Comparison of ENCODE assay signal across 26 mouse cellular contexts in the genomic region with DNA sequence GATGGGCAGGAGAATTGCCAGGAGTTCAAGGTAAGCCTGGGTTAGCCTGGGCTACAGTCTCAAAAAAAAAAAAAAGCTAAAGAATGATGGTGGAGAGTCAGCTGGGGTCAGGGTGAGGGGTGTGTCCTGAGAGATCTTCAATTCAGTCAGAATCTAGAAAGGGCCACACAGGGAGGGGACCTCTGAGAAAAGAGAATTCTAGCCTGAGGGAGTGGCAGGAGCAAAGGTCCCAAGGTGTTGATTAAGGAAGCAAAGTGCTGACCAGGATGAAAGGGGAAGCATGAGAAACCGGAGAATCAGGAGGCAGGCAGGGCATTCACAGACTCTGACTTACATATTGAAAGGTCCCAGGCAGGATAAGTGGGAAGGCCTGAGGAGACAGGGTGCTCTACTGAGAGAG.
DNase-seq lines count a peak whose midpoint lies in the region; ATAC-seq and TF ChIP-seq lines count a peak whose summit lies in the region.
"Had no signal": no experiment of that assay in that cellular context is flagged by ENCODE, and none has a peak within 500 bp of the region (broad histone marks: within the 10 kb centered on the region; RNA-seq: fewer than 3 reads in every experiment).

No protein-coding gene starts in this region.

- H3K27me3 ChIP-seq in ES-Bruce4 (ENCODE audit: control insufficient read depth, insufficient read depth, low read length, poor library complexity, severe bottlenecking), result no peaks in the 10 kb centered on the region
- no peaks in the 10 kb centered on the region for H3K27me3 ChIP-seq in intestine, embryonic 16.5 days (replicated peaks; ENCODE audit: control insufficient read depth, insufficient read depth, low read length)
- H3K27me3 ChIP-seq in small intestine, adult 2 months (ENCODE audit: control insufficient read depth, insufficient read depth, low read length), result no peaks in the 10 kb centered on the region

- H3K4me2 ChIP-seq in intestine, embryonic 16.5 days (ENCODE audit: low read depth, low read length), result no peak overlapping the region
- H3K4me2 ChIP-seq: embryonic facial prominence, embryonic 13.5 days; forebrain, embryonic 13.5 days; heart, embryonic 11.5 days; hindbrain, embryonic 12.5 days; hindbrain, embryonic 15.5 days had no signal

- no peak overlapping the region for H3K4me3 ChIP-seq in ES-Bruce4 (ENCODE audit: low read depth, low read length)
- no peak overlapping the region for H3K4me3 ChIP-seq in intestine, embryonic 16.5 days (ENCODE audit: low read length)
- no peak overlapping the region for H3K4me3 ChIP-seq in small intestine, adult 2 months (ENCODE audit: low read depth, low read length)
- H3K4me3 ChIP-seq: embryonic facial prominence, embryonic 10.5 days; embryonic facial prominence, embryonic 13.5 days; erythroblast, embryonic 14.5 days; forebrain, embryonic 13.5 days; heart, adult 2 months; hindbrain, embryonic 12.5 days; hindbrain, embryonic 15.5 days had no signal

- H3K4me1 ChIP-seq in ES-Bruce4 (ENCODE audit: control insufficient read depth, insufficient read depth, low read length), result peaks cover 10% of the 10 kb centered on the region
- H3K4me1 ChIP-seq in intestine, embryonic 16.5 days (ENCODE audit: control insufficient read depth, insufficient read depth, low read length), result peaks cover 5% of the 10 kb centered on the region; the same call in 1 of the 2 replicates
- H3K4me1 ChIP-seq in small intestine, adult 2 months (ENCODE audit: control insufficient read depth, insufficient read depth, insufficient read length, low read length), result peaks cover 31% of the 10 kb centered on the region

- no peak for TF ChIP-seq CTCF in ES-Bruce4 (IDR thresholded peaks at IDR 0.05; ENCODE audit: low read depth, low read length)
- no peak for TF ChIP-seq CTCF in small intestine, adult 2 months (IDR thresholded peaks at IDR 0.05; ENCODE audit: extremely low read depth, insufficient read length, insufficient replicate concordance, low read depth, low read length)

- TF ChIP-seq EP300 in ES-Bruce4 (IDR thresholded peaks at IDR 0.05; ENCODE audit: insufficient read depth, low read depth, low read length), result 0 out of 2 replicates have a peak, but pooled peaks have one; percentile 17

- H3K27ac ChIP-seq in ES-Bruce4 (ENCODE audit: insufficient read depth, low read length), result peak overlapping the region; percentile 3; the same call in 1 of the 2 replicates
- H3K27ac ChIP-seq in intestine, embryonic 16.5 days (ENCODE audit: low read length), result no peak overlapping the region
- H3K27ac ChIP-seq in small intestine, adult 2 months (ENCODE audit: insufficient read depth, low read depth, low read length), result peak overlapping the region; percentile 77
- H3K27ac ChIP-seq: embryonic facial prominence, embryonic 10.5 days; embryonic facial prominence, embryonic 13.5 days; forebrain, embryonic 13.5 days; heart, adult 2 months; hindbrain, embryonic 12.5 days; hindbrain, embryonic 15.5 days had no signal

- DNase-seq in R1 (ENCODE audit: low read depth, low spot score), result peak; percentile 48
- no peak for DNase-seq in heart, adult 8-10 months (ENCODE audit: low spot score)
- no peak for DNase-seq in layer of hippocampus, postnatal 10 days (ENCODE audit: low spot score in 2 of 2)
- DNase-seq in adrenal gland, postnatal 4 days (ENCODE audit: low spot score in 2 of 2), result no peak
- no peak for DNase-seq in right cerebral cortex, adult 2 months (ENCODE audit: low spot score in 2 of 2)
- DNase-seq: adrenal gland, adult 2 months; adrenal gland, postnatal 14 days; cerebellum, adult 11-12 months; cerebellum, adult 8-10 months; cerebellum, postnatal 10 days; cerebellum, postnatal 36 days; embryo, embryonic 11 days; gastrocnemius, postnatal 10 days; gastrocnemius, postnatal 36 days; heart, adult 2 months had no signal

- H3K9ac ChIP-seq in ES-Bruce4 (ENCODE audit: low read depth, poor library complexity, severe bottlenecking), result no peak overlapping the region
- no peak overlapping the region for H3K9ac ChIP-seq in intestine, embryonic 16.5 days (ENCODE audit: low read depth, low read length)
- H3K9ac ChIP-seq: embryonic facial prominence, embryonic 13.5 days; forebrain, embryonic 13.5 days; hindbrain, embryonic 12.5 days; hindbrain, embryonic 15.5 days had no signal

- peak; percentile 89 for ATAC-seq in intestine, embryonic 16.5 days
- ATAC-seq: forebrain, embryonic 13.5 days; forebrain, embryonic 16.5 days had no signal

- H3K9me3 ChIP-seq in ES-Bruce4 (replicated peaks; ENCODE audit: control insufficient read depth, insufficient read depth, low read length, poor library complexity, severe bottlenecking), result peaks cover 6% of the 10 kb centered on the region
- no peaks in the 10 kb centered on the region for H3K9me3 ChIP-seq in intestine, embryonic 16.5 days (ENCODE audit: control insufficient read depth, low read length)
- H3K9me3 ChIP-seq: embryonic facial prominence, embryonic 10.5 days; embryonic facial prominence, embryonic 13.5 days; forebrain, embryonic 13.5 days; hindbrain, embryonic 15.5 days had no signal

- TF ChIP-seq POLR2A in ES-Bruce4 (IDR thresholded peaks at IDR 0.05; ENCODE audit: insufficient read depth, low read length), result no peak
- TF ChIP-seq POLR2A in small intestine, adult 2 months (IDR thresholded peaks at IDR 0.05; ENCODE audit: low read depth, low read length), result no peak

- H3K36me3 ChIP-seq in ES-Bruce4 (ENCODE audit: control insufficient read depth, insufficient read depth, low read length, poor library complexity, severe bottlenecking), result no peaks in the 10 kb centered on the region
- no peaks in the 10 kb centered on the region for H3K36me3 ChIP-seq in intestine, embryonic 16.5 days (ENCODE audit: control insufficient read depth, insufficient read depth, low read length)
- H3K36me3 ChIP-seq in small intestine, adult 2 months (ENCODE audit: control insufficient read depth, insufficient read depth, low read length), result no peaks in the 10 kb centered on the region
- H3K36me3 ChIP-seq: embryonic facial prominence, embryonic 10.5 days; embryonic facial prominence, embryonic 13.5 days; hindbrain, embryonic 12.5 days; hindbrain, embryonic 15.5 days had no signal

- WGBS in intestine, embryonic 16.5 days, result 44% methylated on average over 1 of the region's 1 CpGs
- WGBS in small intestine, adult 2 months, result 23% methylated on average over 1 of the region's 1 CpGs
